Mouse (Mus musculus) B cell, adult 62 days (primary cell): ENCODE measurements around the gene Olfr1025-ps1. TPM values are rescaled to one million over a fixed set of nuclear protein-coding genes. Genes with fewer than 3 reads are reported as not detected.

Experiments used
- total RNA-seq: library from RNA; stranded (reverse); gene quantifications from 4 replicates; pipeline ENCODE4 v1.2.4, GENCODE M21; 2023

The Olfr1025-ps1 gene
- not detected in 4 replicates for total RNA-seq

DNA sequence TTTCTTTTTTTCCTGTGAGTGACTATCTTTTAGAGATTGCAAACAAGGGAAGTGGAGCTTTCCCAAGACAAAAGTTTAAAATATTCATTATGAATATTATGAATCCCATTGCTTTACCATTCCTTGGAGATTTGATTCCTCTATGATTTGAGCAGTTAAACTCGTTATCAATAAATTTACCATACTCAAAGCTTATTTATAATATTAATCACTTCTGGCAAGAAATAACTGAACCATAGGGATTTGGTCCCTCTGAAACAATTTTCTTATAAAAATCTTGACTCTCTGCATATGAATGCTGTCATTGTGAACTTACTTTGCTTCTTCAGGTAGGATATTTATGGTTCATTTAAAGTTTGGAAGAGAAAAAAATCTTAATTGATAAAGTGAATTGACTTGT is at the start of gene Olfr1025-ps1:
Olfr1025-ps1 (plus strand) TSS at position 301 of the 400 bp plus-strand sequence.

DNA sequence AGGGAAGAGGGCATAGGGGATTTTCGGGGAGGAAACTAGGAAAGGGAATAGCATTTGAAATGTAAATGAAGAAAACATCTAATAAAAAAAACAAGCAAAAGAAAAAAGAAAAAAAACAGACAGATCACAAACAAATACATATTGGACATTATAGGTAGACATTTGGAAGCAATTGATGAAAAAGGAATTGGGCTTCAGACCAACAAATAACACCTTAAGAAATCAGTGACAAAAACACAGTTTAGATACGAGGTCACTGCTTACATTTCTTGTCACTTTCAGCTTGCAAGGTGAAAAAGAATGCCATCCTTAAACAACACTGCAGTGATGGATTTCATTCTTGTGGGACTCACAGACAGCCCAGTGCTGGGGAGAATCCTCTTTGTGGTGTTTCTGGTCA is 46.7 kb upstream of the Olfr1025-ps1 start, which contains the start of gene Olfr1022:
Olfr1022 (plus strand) TSS at position 301 of the 400 bp plus-strand sequence.

DNA sequence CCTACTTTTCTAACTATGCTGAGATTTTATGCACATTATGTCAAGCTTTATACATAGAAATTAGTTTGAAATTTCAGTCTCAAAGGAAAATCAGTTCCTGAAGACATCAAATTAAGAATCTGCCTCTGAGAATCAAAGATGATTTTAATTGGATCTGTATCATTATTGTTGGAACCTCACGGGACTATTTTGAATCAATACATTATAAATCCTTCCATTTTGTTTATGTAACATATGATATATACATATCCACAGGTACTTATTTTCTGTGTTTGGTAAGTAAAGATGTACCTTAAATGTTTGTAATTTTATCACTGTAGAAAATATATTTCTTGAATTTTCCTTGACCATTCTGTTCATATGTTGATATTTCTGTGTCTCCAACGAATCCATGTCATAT is 29.7 kb upstream of the Olfr1025-ps1 start, which contains the start of gene Olfr1023:
Olfr1023 (plus strand) TSS at position 301 of the 400 bp plus-strand sequence.

DNA sequence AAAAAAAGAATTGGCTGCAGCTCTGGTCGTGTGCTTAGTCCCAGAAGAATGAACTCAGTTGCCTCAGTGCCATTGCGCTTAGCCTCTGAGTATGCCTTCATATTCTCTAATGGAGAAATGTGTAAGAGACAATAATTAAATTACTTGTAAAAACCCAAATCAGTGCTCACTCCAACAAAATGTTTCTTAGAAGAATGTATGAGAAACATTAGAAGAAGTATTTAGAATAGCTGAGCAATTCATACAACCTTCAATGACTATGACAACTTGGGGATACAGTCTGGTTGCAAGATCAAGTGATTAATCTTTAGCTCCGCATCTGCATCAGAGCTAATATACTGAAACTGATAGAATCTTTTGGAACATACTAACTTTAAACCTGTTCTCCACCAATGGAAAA is 10.0 kb upstream of the Olfr1025-ps1 start, which contains the start of gene Olfr1024:
Olfr1024 (minus strand) TSS at position 101 of the 400 bp plus-strand sequence.

DNA sequence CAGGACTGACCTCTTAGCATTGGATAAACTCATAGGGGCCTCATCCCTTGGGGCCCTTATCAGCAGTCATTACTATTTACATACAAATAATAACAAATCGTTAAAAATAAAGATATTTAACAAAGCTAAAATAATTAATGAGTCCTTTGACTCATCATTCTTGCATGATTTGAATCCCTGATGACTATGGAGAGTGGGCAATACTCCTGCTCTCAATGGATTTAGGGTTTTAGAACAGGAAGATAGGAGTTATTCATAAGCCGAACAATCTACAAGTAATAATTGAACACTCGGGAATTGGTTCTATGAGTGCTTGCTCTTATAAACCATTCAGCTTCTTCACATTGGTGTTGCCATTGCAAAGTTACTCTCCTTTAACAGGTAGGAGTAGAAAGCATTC is 6.3 kb downstream of the Olfr1025-ps1 start, which contains the start of gene Olfr1026:
Olfr1026 (plus strand) TSS at position 301 of the 400 bp plus-strand sequence.

DNA sequence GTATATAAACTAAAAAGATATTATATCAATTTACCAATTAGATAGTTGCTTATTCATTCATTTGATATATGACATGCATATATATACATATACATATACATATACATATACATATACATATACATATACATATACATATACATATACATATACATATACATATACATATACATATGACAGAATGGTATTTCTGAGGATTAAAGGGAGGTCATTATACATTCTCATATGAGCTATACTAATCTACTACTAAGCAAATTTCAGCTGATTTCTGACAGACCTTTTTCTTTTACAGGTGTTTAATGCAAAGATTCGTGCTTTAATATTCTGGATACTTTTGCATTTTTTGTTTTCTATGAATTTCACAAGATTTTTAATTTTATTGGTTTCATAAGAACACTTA is 35.1 kb downstream of the Olfr1025-ps1 start, which contains the start of gene Olfr1028:
Olfr1028 (plus strand) TSS at position 301 of the 400 bp plus-strand sequence.

Other genes starting within 250 kb of the Olfr1025-ps1 start
- gene Olfr1006, start 236.4 kb upstream of the Olfr1025-ps1 start, total RNA-seq: not detected in 4 replicates
- not detected in 4 replicates for gene Olfr1008, start 225.8 kb upstream of the Olfr1025-ps1 start, total RNA-seq
- not detected in 4 replicates for gene Olfr1009, start 199.8 kb upstream of the Olfr1025-ps1 start, total RNA-seq
- gene Olfr1012, start 152.4 kb upstream of the Olfr1025-ps1 start, total RNA-seq: not detected in 4 replicates
- gene Olfr1013, start 148.1 kb upstream of the Olfr1025-ps1 start, total RNA-seq: not detected in 4 replicates
- gene Olfr1014, start 142.5 kb upstream of the Olfr1025-ps1 start, total RNA-seq: not detected in 4 replicates
- not detected in 4 replicates for gene Olfr1015, start 133.2 kb upstream of the Olfr1025-ps1 start, total RNA-seq
- gene Olfr1016, start 112.6 kb upstream of the Olfr1025-ps1 start, total RNA-seq: not detected in 4 replicates
- not detected in 4 replicates for gene Olfr1018, start 96.7 kb upstream of the Olfr1025-ps1 start, total RNA-seq
- not detected in 4 replicates for gene Olfr1019, start 69.7 kb upstream of the Olfr1025-ps1 start, total RNA-seq
- not detected in 4 replicates for gene Olfr1020, start 68.2 kb upstream of the Olfr1025-ps1 start, total RNA-seq
- gene Olfr1022, start 46.6 kb upstream of the Olfr1025-ps1 start, total RNA-seq: not detected in 4 replicates
- not detected in 4 replicates for gene Olfr1023, start 29.6 kb upstream of the Olfr1025-ps1 start, total RNA-seq
- gene Olfr1024, start 10.1 kb upstream of the Olfr1025-ps1 start, total RNA-seq: not detected in 4 replicates
- gene Olfr1026, start 6.4 kb downstream of the Olfr1025-ps1 start, total RNA-seq: not detected in 4 replicates
- gene Olfr1028, start 35.2 kb downstream of the Olfr1025-ps1 start, total RNA-seq: 0.15 TPM in 1 of 4 replicates, not detected in the others
- gene Olfr1029, start 58.7 kb downstream of the Olfr1025-ps1 start, total RNA-seq: not detected in 4 replicates
- gene Olfr1030, start 64.1 kb downstream of the Olfr1025-ps1 start, total RNA-seq: not detected in 4 replicates
- gene Olfr1031, start 75.1 kb downstream of the Olfr1025-ps1 start, total RNA-seq: not detected in 4 replicates
- gene Olfr1032, start 90.3 kb downstream of the Olfr1025-ps1 start, total RNA-seq: not detected in 4 replicates
- gene Olfr1033, start 105.4 kb downstream of the Olfr1025-ps1 start, total RNA-seq: not detected in 4 replicates
- gene Olfr1034, start 130.7 kb downstream of the Olfr1025-ps1 start, total RNA-seq: not detected in 4 replicates
- not detected in 4 replicates for gene Olfr1036, start 158.8 kb downstream of the Olfr1025-ps1 start, total RNA-seq
- gene Olfr1037, start 172.2 kb downstream of the Olfr1025-ps1 start, total RNA-seq: not detected in 4 replicates
- not detected in 4 replicates for gene Olfr1039, start 220.7 kb downstream of the Olfr1025-ps1 start, total RNA-seq
- not detected in 4 replicates for gene Olfr1040, start 231.5 kb downstream of the Olfr1025-ps1 start, total RNA-seq
- not detected in 4 replicates for gene Olfr1042, start 246.6 kb downstream of the Olfr1025-ps1 start, total RNA-seq